Mouse (Mus musculus) C2C12 (cell line): ENCODE results near the gene Adam21.

Experiments
- CTCF ChIP-seq: IDR thresholded peaks from one replicate; pipeline ENCODE4 v1.5.1; 2011; ENCODE audit not compliant: control insufficient read depth, insufficient read depth, insufficient read length
- MAX ChIP-seq: IDR thresholded peaks from one replicate; pipeline ENCODE4 v1.6.1; 2011; ENCODE audit warnings: mild to moderate bottlenecking, control low read depth
- MYOG ChIP-seq: IDR thresholded peaks from one replicate; pipeline ENCODE4 v1.6.1; 2011; ENCODE audit not compliant: control insufficient read depth, insufficient read length; ENCODE audit errors: extremely low read depth
- USF1 ChIP-seq: IDR thresholded peaks from one replicate; pipeline ENCODE4 v1.6.1; 2011; ENCODE audit warnings: low read depth, mild to moderate bottlenecking, control low read depth, moderate library complexity

- TF ChIP-seq MAX: no peak
- TF ChIP-seq CTCF: no peak
- TF ChIP-seq MYOG: no peak
- no peak for TF ChIP-seq USF1
These were observed 28.4 kb upstream of the Adam21 start for GRCm38 (mm10) chr12:81596547-81597262.
